Mouse (Mus musculus) stomach, embryonic 14.5 days (tissue): ENCODE results near the gene Optc. TPM values are rescaled to one million over a fixed set of nuclear protein-coding genes. Genes with fewer than 3 reads are reported as not detected.

Source experiments
- ATAC-seq: fragments of 200-750 bp; cut with Nextera tagmentation; 2 replicates; pipeline ENCODE4 v1.8.0; 2017; ENCODE audit warnings: low read depth, moderate TSS enrichment; ENCODE audit not compliant: insufficient number of reproducible peaks, insufficient read depth, low FRiP score
- H3K27ac ChIP-seq: fragments of 300-500 bp; sonication (generic); 2 replicates; pipeline ENCODE4 v1.5.1; 2014; ENCODE audit warnings: mild to moderate bottlenecking, low read length, moderate library complexity, mixed read lengths
- H3K27me3 ChIP-seq: fragments of 300-500 bp; sonication (generic); 2 replicates; pipeline ENCODE4 v1.6.1; 2014; ENCODE audit warnings: low read length, control low read depth, mixed read lengths; ENCODE audit not compliant: control insufficient read depth, insufficient read depth
- H3K36me3 ChIP-seq: fragments of 300-500 bp; sonication (generic); 2 replicates; pipeline ENCODE4 v1.6.1; 2014; ENCODE audit warnings: mild to moderate bottlenecking, control low read depth, low read length, moderate library complexity, mixed read lengths; ENCODE audit not compliant: control insufficient read depth, insufficient read depth
- H3K4me1 ChIP-seq: fragments of 300-500 bp; sonication (generic); 2 replicates; pipeline ENCODE4 v1.6.1; 2014; ENCODE audit warnings: low read length, control low read depth, mixed read lengths; ENCODE audit not compliant: control insufficient read depth, insufficient read depth
- H3K4me2 ChIP-seq: fragments of 300-500 bp; sonication (generic); replicated peaks from 2 replicates; pipeline ENCODE4 v1.6.1; 2014; ENCODE audit warnings: low read depth, low read length, control low read depth
- H3K4me3 ChIP-seq: fragments of 300-500 bp; sonication (generic); 2 replicates; pipeline ENCODE4 v1.5.1; 2014; ENCODE audit warnings: low read depth, low read length, control low read depth
- H3K9ac ChIP-seq: fragments of 300-500 bp; sonication (generic); replicated peaks from 2 replicates; pipeline ENCODE4 v1.6.1; 2014; ENCODE audit warnings: low read depth, mild to moderate bottlenecking, control low read depth, low read length, moderate library complexity, mixed read lengths
- H3K9me3 ChIP-seq: fragments of 300-500 bp; sonication (generic); 2 replicates; pipeline ENCODE4 v1.6.1; 2016; ENCODE audit warnings: low read depth, low read length, control low read depth; ENCODE audit not compliant: control insufficient read depth
- WGBS: fragments of 180-500 bp; shearing (Covaris S2); extraction: QIAGEN DNeasy Blood & Tissue Kit; methylation state at CpG from one replicate; pipeline ENCODE4 v1.1.7; 2014; 5-methylcytosine and 5-hydroxymethylcytosine counted together
- polyA plus RNA-seq: library from polyadenylated mRNA; unstranded; fragments of >200 nt; fragmentation: Nextera tagmentation; extraction: Ambion mirVana; gene quantifications from 2 replicates; pipeline ENCODE4 v1.2.1, GENCODE M21; 2014

The Optc gene
- polyA plus RNA-seq, 1 experiment from 2014 or later: 1.8 TPM

DNA sequence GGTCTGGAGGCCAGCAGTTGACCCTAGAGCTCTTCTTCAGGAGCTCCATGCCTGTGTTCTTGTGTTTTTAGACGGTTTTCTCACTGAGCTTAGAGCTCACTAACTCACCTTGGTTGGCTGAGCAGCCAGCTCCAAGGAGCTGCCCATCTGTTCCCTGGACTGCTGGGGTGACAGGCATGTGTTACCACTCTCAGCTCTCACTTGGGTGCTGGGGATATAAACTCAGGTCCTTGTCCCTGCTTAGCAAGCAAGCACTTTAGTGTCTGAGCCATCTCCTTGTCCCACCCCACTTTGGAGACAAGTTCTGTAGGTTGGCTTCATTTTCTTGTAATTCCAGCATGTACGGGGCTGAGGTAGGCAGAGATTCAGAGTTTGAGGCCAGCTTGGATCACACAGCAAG, 38.6 kb downstream of the Optc start:
- Histone ChIP-seq H3K4me1 (no peaks in the 10 kb centered on the region), H3K9ac (no peak overlapping the region), H3K36me3 (no peaks in the 10 kb centered on the region), H3K4me3 (no peak overlapping the region), H3K9me3 (no peaks in the 10 kb centered on the region), H3K4me2 (no peak overlapping the region), H3K27ac (no peak overlapping the region), H3K27me3 (no peaks in the 10 kb centered on the region)
- ATAC-seq: no peak
- 57% methylated on average over 2 of the region's 2 CpGs for WGBS

DNA sequence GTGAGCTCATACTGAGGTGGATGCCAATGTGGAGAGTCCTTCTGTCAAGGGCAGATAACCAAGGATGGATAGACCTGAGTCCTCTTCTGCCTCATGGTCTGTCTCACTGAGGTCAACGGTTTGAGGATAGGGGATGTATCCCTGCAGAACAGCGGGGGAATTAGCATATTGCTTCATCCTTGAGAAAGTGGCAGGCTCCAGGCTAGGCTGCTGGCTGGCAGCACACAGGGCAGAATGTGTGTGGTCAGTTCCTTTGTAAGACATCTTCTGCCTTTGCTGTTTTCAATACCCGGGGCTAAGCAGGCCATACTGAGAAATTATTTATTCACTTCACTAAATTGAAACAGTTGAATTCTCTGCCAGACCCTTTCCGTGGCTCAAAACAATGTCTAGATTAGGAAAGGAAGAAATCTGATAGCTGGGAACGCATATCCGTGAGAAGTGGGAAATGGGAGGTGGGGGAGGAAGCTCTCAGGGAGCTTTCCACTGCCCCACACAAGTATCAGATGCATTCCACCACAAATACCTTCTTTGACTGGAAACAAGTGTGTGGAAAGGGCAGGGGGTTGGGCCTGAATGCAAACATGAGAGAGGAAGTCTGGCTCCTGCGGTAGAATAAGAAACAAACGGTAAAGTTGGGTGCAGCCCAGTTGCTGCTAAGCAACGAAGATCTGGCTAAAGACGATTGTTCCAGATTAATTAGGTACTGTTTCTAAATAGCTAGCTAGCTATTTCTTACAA, 44.4 kb downstream of the Optc start:
- no peaks in the 10 kb centered on the region for H3K36me3 ChIP-seq
- H3K27ac ChIP-seq: peak overlapping the region; percentile 76; the same call in 1 of the 2 replicates
- no peak overlapping the region; the same call in 1 of the 2 replicates for H3K4me2 ChIP-seq
- no peaks in the 10 kb centered on the region for H3K27me3 ChIP-seq
- H3K4me1 ChIP-seq: peaks cover 12% of the 10 kb centered on the region
- no peaks in the 10 kb centered on the region for H3K9me3 ChIP-seq
- 9% methylated on average over 10 of the region's 10 CpGs for WGBS
- no peak overlapping the region for H3K9ac ChIP-seq
- no peak overlapping the region for H3K4me3 ChIP-seq
- peak; percentile 53; the same call in 1 of the 2 replicates for ATAC-seq

DNA sequence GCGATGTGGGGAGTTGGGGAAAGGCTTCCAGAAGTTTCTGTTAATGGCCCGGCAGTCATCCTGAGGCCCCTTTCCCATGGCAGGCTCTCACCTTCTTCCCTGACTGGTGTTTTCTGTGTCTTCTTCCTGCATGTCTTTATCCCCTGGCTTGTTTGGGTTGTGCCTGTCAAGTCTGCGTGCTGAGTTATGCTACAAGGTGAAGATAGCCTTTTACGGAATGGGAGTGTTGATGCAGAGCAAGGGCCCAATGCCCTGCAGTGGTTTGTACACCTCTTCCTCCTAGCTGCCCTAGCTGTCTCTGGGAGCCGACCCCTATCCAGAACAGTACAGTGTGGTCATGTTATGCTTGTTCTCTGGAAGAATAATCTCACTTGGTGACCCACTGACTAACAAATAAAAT, 46.8 kb downstream of the Optc start:
- Histone ChIP-seq H3K9ac (no peak overlapping the region), H3K27me3 (no peaks in the 10 kb centered on the region), H3K4me3 (no peak overlapping the region), H3K4me2 (no peak overlapping the region), H3K4me1 (peaks cover 12% of the 10 kb centered on the region), H3K27ac (no peak overlapping the region), H3K36me3 (no peaks in the 10 kb centered on the region), H3K9me3 (no peaks in the 10 kb centered on the region)
- 60% methylated on average over 5 of the region's 5 CpGs for WGBS
- no peak for ATAC-seq

DNA sequence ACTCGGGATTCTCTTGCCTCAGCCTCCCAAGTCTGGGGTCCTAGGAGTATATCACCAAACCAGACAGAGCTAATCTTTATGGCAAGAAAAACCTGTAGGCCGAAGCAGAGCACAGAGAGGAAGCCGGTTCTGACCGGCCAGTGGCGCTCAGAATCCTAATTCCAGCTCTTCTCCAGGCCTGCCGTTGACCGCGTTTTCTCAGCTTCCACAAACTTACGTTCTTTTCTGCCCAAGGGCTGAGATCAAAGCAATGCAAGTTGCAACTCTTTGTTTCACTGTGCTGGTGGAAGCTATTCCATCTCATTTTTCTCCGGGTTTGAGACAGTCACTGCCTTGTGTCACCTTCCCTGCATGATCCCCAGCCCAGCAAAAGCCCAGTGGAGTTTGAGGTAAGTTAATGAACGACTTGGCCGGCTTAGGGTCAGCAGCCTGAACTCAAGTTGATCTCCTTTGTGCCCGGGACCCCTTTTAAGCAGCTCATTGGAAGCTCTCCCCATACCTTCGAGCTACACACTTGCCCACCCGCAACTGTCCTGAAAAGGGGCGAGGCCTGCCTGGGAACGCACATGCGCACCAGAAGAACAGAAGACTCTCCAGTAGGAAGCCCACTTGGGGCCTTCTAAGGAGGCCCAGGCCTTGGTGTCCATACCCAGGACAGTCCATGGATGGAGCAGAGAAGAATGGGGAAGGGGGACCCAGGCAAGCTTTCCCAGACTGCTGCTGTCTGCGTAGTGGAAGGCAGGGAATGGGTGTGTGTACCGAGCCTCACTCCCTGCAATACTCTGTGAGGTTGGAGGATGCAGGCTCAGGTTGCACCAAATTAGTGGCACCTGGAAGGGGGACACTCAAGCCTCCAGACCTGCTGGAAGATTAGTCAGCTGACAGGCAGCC, 47.7 kb downstream of the Optc start:
- Histone ChIP-seq H3K27me3 (no peaks in the 10 kb centered on the region), H3K4me3 (no peak overlapping the region), H3K9ac (no peak overlapping the region), H3K4me2 (no peak overlapping the region), H3K27ac (no peak overlapping the region), H3K4me1 (peaks cover 18% of the 10 kb centered on the region), H3K9me3 (no peaks in the 10 kb centered on the region), H3K36me3 (no peaks in the 10 kb centered on the region)
- no peak for ATAC-seq
- 68% methylated on average over 20 of the region's 20 CpGs for WGBS

DNA sequence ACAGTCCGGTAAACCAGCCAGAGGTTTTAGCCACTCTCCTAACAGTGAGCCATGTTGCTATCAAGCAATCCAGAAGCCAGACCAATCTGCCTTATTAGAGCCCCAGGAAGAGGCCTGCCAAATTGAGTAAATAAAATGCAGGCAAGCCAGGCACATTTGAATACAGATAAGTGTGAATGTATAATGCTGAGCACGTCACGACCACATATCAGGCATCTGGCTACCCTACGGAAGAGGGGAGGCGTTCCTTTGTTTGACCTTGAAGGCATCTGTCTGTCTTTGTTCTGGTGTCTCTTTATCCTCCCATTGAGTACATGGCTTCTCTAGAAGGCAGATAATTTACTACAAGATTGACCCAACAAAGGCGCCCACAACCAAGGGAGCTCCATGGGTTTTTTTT, 48.5 kb downstream of the Optc start:
- ATAC-seq: no peak
- 65% methylated on average over 6 of the region's 6 CpGs for WGBS
- Histone ChIP-seq H3K9me3 (no peaks in the 10 kb centered on the region), H3K4me3 (no peak overlapping the region), H3K27ac (no peak overlapping the region), H3K36me3 (no peaks in the 10 kb centered on the region), H3K4me1 (peaks cover 22% of the 10 kb centered on the region), H3K9ac (no peak overlapping the region), H3K4me2 (no peak overlapping the region), H3K27me3 (no peaks in the 10 kb centered on the region)

DNA sequence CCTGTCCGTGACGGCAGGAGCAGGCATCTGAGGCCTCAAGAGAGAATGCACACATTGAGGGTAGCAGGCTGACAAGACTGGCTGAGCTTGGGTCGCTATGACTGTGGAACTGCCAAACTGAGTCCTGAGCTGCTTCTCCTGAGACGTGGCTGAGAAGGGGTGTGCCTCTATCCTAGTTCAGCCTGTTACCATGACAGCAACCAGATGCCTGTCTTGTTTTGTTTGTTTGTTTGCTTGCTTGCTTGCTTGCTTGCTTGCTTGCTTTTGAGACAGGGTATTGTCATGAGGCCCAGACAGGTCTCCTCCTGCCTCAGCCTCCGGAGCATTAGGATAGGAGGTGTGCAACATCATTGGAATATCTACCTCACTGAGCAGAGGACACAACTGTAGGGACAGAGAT, 50.0 kb downstream of the Optc start:
- no peak overlapping the region for H3K4me2 ChIP-seq
- no peaks in the 10 kb centered on the region for H3K27me3 ChIP-seq
- peaks cover 9% of the 10 kb centered on the region; the same call in 1 of the 2 replicates for H3K4me1 ChIP-seq
- WGBS: 90% methylated on average over 5 of the region's 5 CpGs
- H3K27ac ChIP-seq: no peak overlapping the region
- H3K9ac ChIP-seq: no peak overlapping the region
- ATAC-seq: no peak
- no peaks in the 10 kb centered on the region for H3K36me3 ChIP-seq
- no peak overlapping the region for H3K4me3 ChIP-seq
- H3K9me3 ChIP-seq: no peaks in the 10 kb centered on the region

DNA sequence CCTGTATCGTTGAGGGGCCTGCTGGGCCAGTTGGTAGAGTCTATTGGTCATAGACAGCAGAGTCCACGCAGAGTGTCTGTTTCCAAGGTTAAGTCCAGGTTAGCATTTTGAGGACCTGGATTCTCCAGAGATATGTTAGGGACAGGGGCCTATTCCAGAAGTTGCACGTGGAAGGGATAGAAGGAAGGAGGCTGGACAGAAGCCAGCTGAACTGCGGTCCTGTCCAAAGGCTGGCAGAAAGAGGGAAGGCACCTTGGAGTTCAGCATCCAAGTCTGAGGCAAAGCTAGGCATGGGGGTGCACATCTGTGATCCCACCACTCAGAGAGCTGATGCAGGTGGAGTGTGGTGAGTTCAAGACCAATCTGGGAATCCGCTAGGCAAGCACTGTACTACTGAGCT, 50.6 kb downstream of the Optc start:
- Histone ChIP-seq H3K4me1 (peaks cover 9% of the 10 kb centered on the region; the same call in 1 of the 2 replicates), H3K36me3 (no peaks in the 10 kb centered on the region), H3K9me3 (no peaks in the 10 kb centered on the region), H3K4me3 (no peak overlapping the region), H3K9ac (no peak overlapping the region), H3K4me2 (no peak overlapping the region), H3K27ac (no peak overlapping the region), H3K27me3 (no peaks in the 10 kb centered on the region)
- ATAC-seq: no peak
- 87% methylated on average over 5 of the region's 5 CpGs for WGBS

DNA sequence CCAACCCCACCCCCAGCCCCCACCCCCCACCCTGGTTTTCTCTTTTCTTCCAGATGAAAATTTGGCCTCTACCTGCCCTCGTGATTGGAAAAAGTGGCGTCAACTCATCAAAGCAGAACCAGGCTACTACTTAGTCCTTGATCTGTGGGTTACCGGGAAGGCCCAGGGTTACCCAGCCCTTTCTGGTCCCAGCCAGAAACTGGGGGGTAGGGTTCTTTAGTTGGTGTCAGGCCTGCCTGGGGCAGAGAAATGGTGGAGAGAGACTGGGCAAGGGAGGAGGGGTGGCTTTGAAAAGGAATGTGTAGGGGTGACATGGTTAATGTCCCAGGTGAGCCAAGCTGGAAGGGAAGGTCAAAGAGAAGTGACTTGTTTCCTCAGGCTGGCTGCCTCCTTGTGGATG, 51.1 kb downstream of the Optc start:
- H3K4me2 ChIP-seq: no peak overlapping the region
- H3K4me3 ChIP-seq: no peak overlapping the region
- H3K27me3 ChIP-seq: no peaks in the 10 kb centered on the region
- H3K27ac ChIP-seq: no peak overlapping the region
- H3K4me1 ChIP-seq: peaks cover 9% of the 10 kb centered on the region; the same call in 1 of the 2 replicates
- no peak overlapping the region for H3K9ac ChIP-seq
- no peaks in the 10 kb centered on the region for H3K36me3 ChIP-seq
- no peak for ATAC-seq
- WGBS: 68% methylated on average over 3 of the region's 3 CpGs
- no peaks in the 10 kb centered on the region for H3K9me3 ChIP-seq
